Mouse (Mus musculus) lung, postnatal 14 days (tissue): ENCODE data around the gene Atp5mpl.

ENCODE experiments used
- DNase-seq: peaks from one replicate; pipeline ENCODE4 v3.0.0; 2021

Atp5mpl gene

GRCm38 (mm10) chr12:111966683-111967173, at the start of gene Atp5mpl:
TSS of gene Atp5mpl (minus strand) at chr12:111966977.
- DNase-seq = peak; percentile 98

GRCm38 (mm10) chr12:112016346-112016745, 49.6 kb upstream of the Atp5mpl start:
- no peak for DNase-seq

GRCm38 (mm10) chr12:112013271-112013801, 46.6 kb upstream of the Atp5mpl start:
- DNase-seq = no peak

- DNase-seq = no peak
Observed at GRCm38 (mm10) chr12:112012511-112013270, 45.9 kb upstream of the Atp5mpl start.

- peak; percentile 80 for DNase-seq
Observed at GRCm38 (mm10) chr12:112001223-112001622, 34.4 kb upstream of the Atp5mpl start.

- DNase-seq = no peak
Observed at GRCm38 (mm10) chr12:111999735-112000134, 33.0 kb upstream of the Atp5mpl start.

- no peak for DNase-seq
Observed at GRCm38 (mm10) chr12:111995161-111995560, 28.4 kb upstream of the Atp5mpl start.

GRCm38 (mm10) chr12:111992626-111993025, 25.8 kb upstream of the Atp5mpl start:
- DNase-seq = no peak

- DNase-seq = no peak
Observed at GRCm38 (mm10) chr12:111986756-111987155, 20.0 kb upstream of the Atp5mpl start.

GRCm38 (mm10) chr12:111983165-111983564, 16.4 kb upstream of the Atp5mpl start:
- DNase-seq = no peak

GRCm38 (mm10) chr12:111981831-111982230, 15.1 kb upstream of the Atp5mpl start:
- DNase-seq = no peak

- DNase-seq = no peak
Observed at GRCm38 (mm10) chr12:111980887-111981367, 14.2 kb upstream of the Atp5mpl start, which contains the start of gene Rd3l. TSS of gene Rd3l (minus strand) at chr12:111981317.

- no peak for DNase-seq
Observed at GRCm38 (mm10) chr12:111978274-111978673, 11.5 kb upstream of the Atp5mpl start.

GRCm38 (mm10) chr12:111977138-111977537, 10.4 kb upstream of the Atp5mpl start:
- DNase-seq = peak; percentile 42

- DNase-seq = no peak
Observed at GRCm38 (mm10) chr12:111974578-111974977, 7.8 kb upstream of the Atp5mpl start.

- DNase-seq = no peak
Observed at GRCm38 (mm10) chr12:111972504-111972903, 5.7 kb upstream of the Atp5mpl start.

- DNase-seq = no peak
Observed at GRCm38 (mm10) chr12:111971231-111971686, 4.5 kb upstream of the Atp5mpl start, which contains the start of gene Tdrd9. TSS of gene Tdrd9 (plus strand) at chr12:111971559.

GRCm38 (mm10) chr12:111970085-111970484, 3.3 kb upstream of the Atp5mpl start:
- DNase-seq = no peak

- DNase-seq = no peak
Observed at GRCm38 (mm10) chr12:111963339-111963738, 3.4 kb downstream of the Atp5mpl start.

- DNase-seq = peak; percentile 85
Observed at GRCm38 (mm10) chr12:111958101-111958865, 8.5 kb downstream of the Atp5mpl start.

- DNase-seq = no peak
Observed at GRCm38 (mm10) chr12:111956173-111956572, 10.6 kb downstream of the Atp5mpl start.

- DNase-seq = no peak
Observed at GRCm38 (mm10) chr12:111951701-111952100, 15.1 kb downstream of the Atp5mpl start.

GRCm38 (mm10) chr12:111950486-111950885, 16.3 kb downstream of the Atp5mpl start:
- DNase-seq = no peak
